Mouse (Mus musculus): ENCODE data around the gene Lilra6. TPM values are rescaled to one million over a fixed set of nuclear protein-coding genes. Genes with fewer than 3 reads are reported as not detected.
"Not testable (repeated sequence)": the region's sequence is repeated elsewhere in the genome, so short reads cannot be mapped to it uniquely, and the experiment has no call there.

Gene Lilra6
- not detected in 2 replicates for polyA plus RNA-seq (2016; fragmentation: Nextera tagmentation; extraction: Ambion mirVana)

GRCm38 (mm10) chr7:3915387-3915786, at the start of gene Lilra6:
Gene Lilra6, minus strand, starts transcription at chr7:3915503.
- 82% methylated on average over 2 of the region's 2 CpGs for WGBS
- H3K27me3 ChIP-seq (ENCODE audit: low read depth, poor library complexity, severe bottlenecking); DNase-seq (ENCODE audit: low spot score); H3K4me3 ChIP-seq; H3K4me1 ChIP-seq; H3K27ac ChIP-seq (replicated peaks); H3K36me3 ChIP-seq: not testable (repeated sequence)
- peaks cover 14% of the 10 kb centered on the region; the same call in 1 of the 2 replicates for H3K9me3 ChIP-seq (replicated peaks)

GRCm38 (mm10) chr7:3962017-3962416, 46.7 kb upstream of the Lilra6 start:
- no peak overlapping the region for H3K27ac ChIP-seq (replicated peaks)
- no peaks in the 10 kb centered on the region for H3K4me1 ChIP-seq
- WGBS = 88% methylated on average over 2 of the region's 2 CpGs
- no peak overlapping the region for H3K4me3 ChIP-seq
- H3K27me3 ChIP-seq (ENCODE audit: low read depth, poor library complexity, severe bottlenecking) = no peaks in the 10 kb centered on the region
- no peaks in the 10 kb centered on the region for H3K36me3 ChIP-seq
- peaks cover 8% of the 10 kb centered on the region; the same call in 1 of the 2 replicates for H3K9me3 ChIP-seq (replicated peaks)
- DNase-seq (ENCODE audit: low spot score) = no peak

DNA sequence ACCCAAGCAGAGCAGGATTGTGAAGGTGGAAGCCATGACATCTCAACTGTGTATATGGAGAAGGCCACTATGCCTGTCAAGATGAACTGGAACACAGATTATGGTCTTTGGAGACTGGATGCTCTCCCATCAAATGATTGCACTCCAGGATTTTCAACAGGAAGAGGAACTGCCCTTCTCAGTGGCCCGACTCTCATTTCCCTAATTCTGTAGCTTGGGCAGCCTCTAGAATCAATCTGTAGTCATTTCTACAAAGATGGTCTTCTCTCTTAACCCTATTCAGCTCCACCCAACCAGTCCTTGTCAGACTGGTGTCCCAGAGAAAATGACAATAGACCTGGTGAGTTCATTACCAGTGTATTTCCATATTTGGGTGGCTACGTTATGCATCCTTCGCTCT, 42.1 kb upstream of the Lilra6 start:
- 90% methylated on average over 3 of the region's 3 CpGs for WGBS
- H3K27me3 ChIP-seq (ENCODE audit: low read depth, poor library complexity, severe bottlenecking) = no peaks in the 10 kb centered on the region
- H3K36me3 ChIP-seq = no peaks in the 10 kb centered on the region
- DNase-seq (ENCODE audit: low spot score) = no peak
- H3K9me3 ChIP-seq (replicated peaks) = peaks cover 22% of the 10 kb centered on the region
- no peak overlapping the region for H3K4me3 ChIP-seq
- H3K4me1 ChIP-seq = no peaks in the 10 kb centered on the region
- H3K27ac ChIP-seq (replicated peaks) = no peak overlapping the region

GRCm38 (mm10) chr7:3949159-3949558, 33.9 kb upstream of the Lilra6 start:
- no peak overlapping the region for H3K4me3 ChIP-seq
- no peaks in the 10 kb centered on the region; the same call in 1 of the 2 replicates for H3K9me3 ChIP-seq (replicated peaks)
- 86% methylated on average over 3 of the region's 3 CpGs for WGBS
- H3K4me1 ChIP-seq = no peaks in the 10 kb centered on the region
- no peaks in the 10 kb centered on the region for H3K27me3 ChIP-seq (ENCODE audit: low read depth, poor library complexity, severe bottlenecking)
- DNase-seq (ENCODE audit: low spot score) = no peak
- H3K27ac ChIP-seq (replicated peaks) = no peak overlapping the region
- no peaks in the 10 kb centered on the region for H3K36me3 ChIP-seq

DNA sequence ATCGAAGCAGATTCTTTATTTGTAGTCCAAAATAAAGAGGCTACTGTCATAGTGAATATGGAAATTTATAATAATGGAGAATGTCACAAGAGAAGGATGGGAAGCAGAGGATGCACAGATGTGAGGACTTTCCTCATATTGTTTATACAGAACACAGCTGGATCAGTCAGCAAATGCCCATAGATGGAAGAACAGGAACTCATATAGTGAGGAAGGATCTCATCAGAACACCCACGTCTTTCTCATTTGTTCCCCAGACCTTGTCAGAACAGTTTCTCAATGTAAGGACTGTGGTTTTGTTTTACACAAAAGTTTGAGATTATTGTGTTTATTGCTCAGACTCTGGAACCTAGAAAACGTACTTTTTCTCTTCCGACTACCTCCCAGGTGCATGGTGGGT, 32.9 kb upstream of the Lilra6 start:
- WGBS = 80% methylated on average over 4 of the region's 4 CpGs
- H3K4me1 ChIP-seq = no peaks in the 10 kb centered on the region
- H3K9me3 ChIP-seq (replicated peaks) = no peaks in the 10 kb centered on the region; the same call in 1 of the 2 replicates
- no peak overlapping the region for H3K4me3 ChIP-seq
- no peak overlapping the region for H3K27ac ChIP-seq (replicated peaks)
- no peak for DNase-seq (ENCODE audit: low spot score)
- no peaks in the 10 kb centered on the region for H3K27me3 ChIP-seq (ENCODE audit: low read depth, poor library complexity, severe bottlenecking)
- H3K36me3 ChIP-seq = no peaks in the 10 kb centered on the region

- Histone ChIP-seq H3K27me3 (ENCODE audit: low read depth, poor library complexity, severe bottlenecking) (no peaks in the 10 kb centered on the region), H3K4me3 (no peak overlapping the region), H3K36me3 (no peaks in the 10 kb centered on the region), H3K4me1 (no peaks in the 10 kb centered on the region), H3K9me3 (replicated peaks) (no peaks in the 10 kb centered on the region; the same call in 1 of the 2 replicates), H3K27ac (replicated peaks) (no peak overlapping the region)
- DNase-seq (ENCODE audit: low spot score) = no peak
- 78% methylated on average over 4 of the region's 4 CpGs for WGBS
Observed at GRCm38 (mm10) chr7:3946117-3946516, 30.8 kb upstream of the Lilra6 start.

- Histone ChIP-seq H3K4me1 (no peaks in the 10 kb centered on the region), H3K36me3 (no peaks in the 10 kb centered on the region), H3K27ac (replicated peaks) (no peak overlapping the region), H3K9me3 (replicated peaks) (peaks cover 2% of the 10 kb centered on the region; the same call in 1 of the 2 replicates), H3K27me3 (ENCODE audit: low read depth, poor library complexity, severe bottlenecking) (no peaks in the 10 kb centered on the region), H3K4me3 (no peak overlapping the region)
- DNase-seq (ENCODE audit: low spot score) = no peak
- WGBS = 79% methylated on average over 3 of the region's 3 CpGs
Observed at GRCm38 (mm10) chr7:3940915-3941314, 25.6 kb upstream of the Lilra6 start.

- WGBS = 74% methylated on average over 1 of the region's 1 CpGs
- H3K36me3 ChIP-seq = no peaks in the 10 kb centered on the region
- DNase-seq (ENCODE audit: low spot score) = no peak
Observed at GRCm38 (mm10) chr7:3939866-3940525, 24.7 kb upstream of the Lilra6 start.

DNA sequence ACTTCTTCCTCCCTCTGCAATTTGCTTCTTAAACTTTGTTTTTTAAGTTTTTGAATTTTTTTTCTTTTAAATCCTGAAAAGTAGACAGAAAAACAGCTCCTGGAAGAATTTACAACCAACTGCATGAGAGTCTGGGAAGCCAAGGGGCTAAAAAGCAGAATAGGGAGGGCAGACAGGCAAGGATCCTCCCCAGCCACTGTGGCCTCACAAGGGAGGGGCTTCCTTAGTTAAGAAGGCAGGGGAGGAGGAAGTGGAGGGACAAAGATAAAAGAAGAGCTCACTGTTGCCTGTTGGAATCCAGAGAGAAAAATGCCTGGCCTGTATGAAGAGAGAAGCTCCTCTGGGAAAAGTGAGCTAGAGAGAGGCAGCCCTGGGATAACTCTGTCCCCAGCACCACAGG, 20.2 kb upstream of the Lilra6 start:
- not testable (repeated sequence) for H3K9me3 ChIP-seq (replicated peaks); H3K27ac ChIP-seq (replicated peaks); DNase-seq (ENCODE audit: low spot score); H3K36me3 ChIP-seq; H3K27me3 ChIP-seq (ENCODE audit: low read depth, poor library complexity, severe bottlenecking); H3K4me1 ChIP-seq; H3K4me3 ChIP-seq

More at GRCm38 (mm10) chr7:3939866-3940525, 24.7 kb upstream of the Lilra6 start:
- no peaks in the 10 kb centered on the region for H3K4me1 ChIP-seq
- peaks cover 2% of the 10 kb centered on the region; the same call in 1 of the 2 replicates for H3K9me3 ChIP-seq (replicated peaks)
- no peak overlapping the region for H3K4me3 ChIP-seq
- no peaks in the 10 kb centered on the region for H3K27me3 ChIP-seq (ENCODE audit: low read depth, poor library complexity, severe bottlenecking)
- no peak overlapping the region for H3K27ac ChIP-seq (replicated peaks)

- Histone ChIP-seq H3K27ac (replicated peaks) (no peak overlapping the region), H3K4me3 (no peak overlapping the region), H3K36me3 (no peaks in the 10 kb centered on the region), H3K27me3 (ENCODE audit: low read depth, poor library complexity, severe bottlenecking) (no peaks in the 10 kb centered on the region), H3K4me1 (no peaks in the 10 kb centered on the region), H3K9me3 (replicated peaks) (peaks cover 4% of the 10 kb centered on the region; the same call in 1 of the 2 replicates)
- DNase-seq (ENCODE audit: low spot score) = no peak
- WGBS = 38% methylated on average over 1 of the region's 1 CpGs
Observed at GRCm38 (mm10) chr7:3903704-3904103, 11.6 kb downstream of the Lilra6 start.

DNA sequence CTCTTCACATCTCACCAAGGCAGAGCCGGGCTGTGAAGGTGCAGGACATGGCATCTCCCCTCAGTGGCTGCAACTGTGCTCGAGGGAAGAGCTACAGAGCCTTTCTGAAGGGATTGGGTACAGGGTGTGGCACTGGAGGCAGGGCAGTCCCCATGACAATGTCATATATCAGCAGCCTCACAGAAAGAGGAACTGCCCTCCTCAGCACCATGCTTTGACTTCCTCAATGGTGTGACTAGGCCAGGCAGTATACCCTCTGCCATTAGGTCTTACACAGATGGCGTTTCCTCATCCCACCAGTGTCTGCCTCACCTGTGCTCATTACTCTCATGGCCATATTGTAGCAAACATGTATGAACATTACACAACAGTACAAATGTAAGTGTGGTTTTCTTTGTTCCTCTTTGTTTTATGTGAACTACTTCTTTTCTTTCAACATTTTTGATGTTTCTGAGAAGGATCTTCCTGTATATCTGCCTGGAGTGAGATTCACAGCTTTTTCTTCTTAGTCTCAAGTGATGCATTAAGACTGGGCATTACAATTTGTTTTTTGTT, 17.2 kb downstream of the Lilra6 start, which contains the start of gene Gm14548:
Gene Gm14548 (minus strand): TSS at position 85 of the 555 bp plus-strand sequence.
- not testable (repeated sequence) for H3K36me3 ChIP-seq; H3K4me1 ChIP-seq; H3K27ac ChIP-seq (replicated peaks); H3K4me3 ChIP-seq; DNase-seq (ENCODE audit: low spot score); H3K27me3 ChIP-seq (ENCODE audit: low read depth, poor library complexity, severe bottlenecking); H3K9me3 ChIP-seq (replicated peaks)
- 72% methylated on average over 3 of the region's 3 CpGs for WGBS

GRCm38 (mm10) chr7:3875032-3875431, 40.3 kb downstream of the Lilra6 start:
- WGBS = no CpG with 5 or more reads among the region's 1 CpGs

More at GRCm38 (mm10) chr7:3875032-3875431, 40.3 kb downstream of the Lilra6 start:
- not testable (repeated sequence) for H3K4me1 ChIP-seq; H3K9me3 ChIP-seq (replicated peaks); H3K27me3 ChIP-seq (ENCODE audit: low read depth, poor library complexity, severe bottlenecking); DNase-seq (ENCODE audit: low spot score); H3K36me3 ChIP-seq; H3K27ac ChIP-seq (replicated peaks); H3K4me3 ChIP-seq
